Mouse (Mus musculus) embryonic facial prominence, embryonic 11.5 days (tissue): ENCODE results near the gene Mrpl44. TPM values are rescaled to one million over a fixed set of nuclear protein-coding genes. Genes with fewer than 3 reads are reported as not detected.

Source experiments
- ATAC-seq: fragments of 200-750 bp; cut with Nextera tagmentation; replicated peaks from 2 replicates; pipeline ENCODE4 v1.8.0; 2017; ENCODE audit warnings: low read depth; ENCODE audit not compliant: insufficient number of reproducible peaks, low FRiP score, low TSS enrichment
- DNase-seq: peaks from one replicate; pipeline ENCODE4 v3.0.0-alpha.2; 2015; ENCODE audit warnings: low spot score
- H3K27ac ChIP-seq: fragments of 300-500 bp; sonication (generic); replicated peaks from 2 replicates; pipeline ENCODE4 v1.5.1; 2014; ENCODE audit warnings: mild to moderate bottlenecking, low read depth, low read length, control low read depth
- H3K27me3 ChIP-seq: fragments of 300-500 bp; sonication (generic); 2 replicates; pipeline ENCODE4 v1.6.1; 2014; ENCODE audit warnings: mild to moderate bottlenecking, low read length, moderate library complexity, mixed read lengths; ENCODE audit not compliant: control insufficient read depth, insufficient read depth
- H3K36me3 ChIP-seq: fragments of 300-500 bp; sonication (generic); replicated peaks from 2 replicates; pipeline ENCODE4 v1.6.1; 2014; ENCODE audit warnings: low read depth, mild to moderate bottlenecking, low read length, moderate library complexity, mixed read lengths; ENCODE audit not compliant: control insufficient read depth, insufficient read depth
- H3K4me1 ChIP-seq: fragments of 300-500 bp; sonication (generic); 2 replicates; pipeline ENCODE4 v1.6.1; 2014; ENCODE audit warnings: low read length, mixed read lengths; ENCODE audit not compliant: control insufficient read depth, insufficient read depth
- H3K4me2 ChIP-seq: fragments of 300-500 bp; sonication (generic); 2 replicates; pipeline ENCODE4 v1.6.1; 2014; ENCODE audit warnings: low read depth, mild to moderate bottlenecking, control low read depth, low read length, moderate library complexity
- H3K4me3 ChIP-seq: fragments of 300-500 bp; sonication (generic); 2 replicates; pipeline ENCODE4 v1.5.1; 2014; ENCODE audit warnings: low read depth, low read length, control low read depth
- H3K9ac ChIP-seq: fragments of 300-500 bp; sonication (generic); replicated peaks from 2 replicates; pipeline ENCODE4 v1.6.1; 2014; ENCODE audit warnings: mild to moderate bottlenecking, control low read depth, low read length
- H3K9me3 ChIP-seq: fragments of 300-500 bp; sonication (generic); replicated peaks from 2 replicates; pipeline ENCODE4 v1.6.1; 2016; ENCODE audit warnings: mild to moderate bottlenecking, low read length, inconsistent platforms, mixed read lengths; ENCODE audit not compliant: control insufficient read depth
- WGBS: fragments of 180-500 bp; shearing (Covaris S2); extraction: QIAGEN DNeasy Blood & Tissue Kit; methylation state at CpG from one replicate; pipeline ENCODE4 v1.1.7; 2014; 5-methylcytosine and 5-hydroxymethylcytosine counted together
- polyA plus RNA-seq: library from polyadenylated mRNA; unstranded; fragments of >200 nt; fragmentation: Nextera tagmentation; extraction: Ambion mirVana; gene quantifications from 2 replicates; pipeline ENCODE4 v1.2.1, GENCODE M21; 2014

Gene Mrpl44
- polyA plus RNA-seq, 1 experiment from 2014 or later, result 53.1 TPM

- H3K4me3 ChIP-seq, result no peak overlapping the region
- H3K4me2 ChIP-seq, result no peak overlapping the region
- no peaks in the 10 kb centered on the region; the same call in 1 of the 2 replicates for H3K36me3 ChIP-seq
- no peak overlapping the region for H3K27ac ChIP-seq
- no peaks in the 10 kb centered on the region for H3K4me1 ChIP-seq
- no peak overlapping the region for H3K9ac ChIP-seq
- no peaks in the 10 kb centered on the region for H3K9me3 ChIP-seq
- WGBS, result 76% methylated on average over 14 of the region's 14 CpGs
- no peaks in the 10 kb centered on the region for H3K27me3 ChIP-seq
- ATAC-seq, result no peak
- DNase-seq, result no peak
These were observed 48.3 kb downstream of the Mrpl44 start for GRCm38 (mm10) chr1:79823951-79824633.

Other genes starting within 250 kb of the Mrpl44 start
- 0.22 and 0.24 TPM in 2 replicates for gene Ap1s3, start 104.0 kb upstream of the Mrpl44 start, polyA plus RNA-seq
- gene Wdfy1, start 125 bp downstream of the Mrpl44 start, polyA plus RNA-seq, result 35.7 and 36.6 TPM in 2 replicates
- 171 and 179 TPM in 2 replicates for gene Serpine2, start 85.2 kb downstream of the Mrpl44 start, polyA plus RNA-seq